Mouse (Mus musculus) hindbrain, embryonic 15.5 days (tissue): ENCODE data around the gene Grb7. TPM values are rescaled to one million over a fixed set of nuclear protein-coding genes. Genes with fewer than 3 reads are reported as not detected.

Experiments
- ATAC-seq: fragments of 200-750 bp; cut with Nextera tagmentation; 2 replicates; pipeline ENCODE4 v1.8.0; 2017; ENCODE audit warnings: low read depth, moderate number of reproducible peaks, moderate TSS enrichment; ENCODE audit not compliant: low FRiP score
- H3K27ac ChIP-seq: fragments of 300-500 bp; sonication (generic); replicated peaks from 2 replicates; pipeline ENCODE4 v1.5.1; 2015; ENCODE audit warnings: mild to moderate bottlenecking, inconsistent platforms
- H3K27me3 ChIP-seq: fragments of 300-500 bp; sonication (generic); 2 replicates; pipeline ENCODE4 v1.6.1; 2015; ENCODE audit warnings: control low read depth, inconsistent platforms
- H3K36me3 ChIP-seq: fragments of 300-500 bp; sonication (generic); 2 replicates; pipeline ENCODE4 v1.6.1; 2015; ENCODE audit warnings: control low read depth, inconsistent platforms
- H3K4me1 ChIP-seq: fragments of 300-500 bp; sonication (generic); replicated peaks from 2 replicates; pipeline ENCODE4 v1.6.1; 2015; ENCODE audit warnings: control low read depth, inconsistent platforms
- H3K4me2 ChIP-seq: fragments of 300-500 bp; sonication (generic); 2 replicates; pipeline ENCODE4 v1.6.1; 2015; ENCODE audit warnings: moderate library complexity, mild to moderate bottlenecking, inconsistent platforms
- H3K4me3 ChIP-seq: fragments of 300-500 bp; sonication (generic); 2 replicates; pipeline ENCODE4 v1.5.1; 2015; ENCODE audit warnings: mild to moderate bottlenecking, inconsistent platforms
- H3K9ac ChIP-seq: fragments of 300-500 bp; sonication (generic); 2 replicates; pipeline ENCODE4 v1.6.1; 2015; ENCODE audit warnings: inconsistent platforms
- H3K9me3 ChIP-seq: fragments of 300-500 bp; sonication (generic); 2 replicates; pipeline ENCODE4 v1.6.1; 2016; ENCODE audit warnings: control low read depth, inconsistent platforms
- WGBS: fragments of 180-500 bp; shearing (Covaris S2); methylation state at CpG from one replicate; pipeline ENCODE4 v1.1.7; 2015; 5-methylcytosine and 5-hydroxymethylcytosine counted together
- polyA plus RNA-seq: library from polyadenylated mRNA; unstranded; fragments of >200 nt; fragmentation: Nextera tagmentation; extraction: Ambion mirVana; gene quantifications from 2 replicates; pipeline ENCODE4 v1.2.1, GENCODE M21; 2015

Grb7 gene
- polyA plus RNA-seq, 1 experiment from 2014 or later: 1.3 TPM

GRCm38 (mm10) chr11:98475630-98476433, 29.6 kb downstream of the Grb7 start:
- H3K27ac ChIP-seq: no peak overlapping the region
- no peak overlapping the region for H3K9ac ChIP-seq
- no peak for ATAC-seq
- H3K36me3 ChIP-seq: no peaks in the 10 kb centered on the region
- 91% methylated on average over 9 of the region's 9 CpGs for WGBS
- no peaks in the 10 kb centered on the region for H3K27me3 ChIP-seq
- no peaks in the 10 kb centered on the region for H3K4me1 ChIP-seq
- H3K4me2 ChIP-seq: no peak overlapping the region
- no peaks in the 10 kb centered on the region for H3K9me3 ChIP-seq
- H3K4me3 ChIP-seq: no peak overlapping the region

DNA sequence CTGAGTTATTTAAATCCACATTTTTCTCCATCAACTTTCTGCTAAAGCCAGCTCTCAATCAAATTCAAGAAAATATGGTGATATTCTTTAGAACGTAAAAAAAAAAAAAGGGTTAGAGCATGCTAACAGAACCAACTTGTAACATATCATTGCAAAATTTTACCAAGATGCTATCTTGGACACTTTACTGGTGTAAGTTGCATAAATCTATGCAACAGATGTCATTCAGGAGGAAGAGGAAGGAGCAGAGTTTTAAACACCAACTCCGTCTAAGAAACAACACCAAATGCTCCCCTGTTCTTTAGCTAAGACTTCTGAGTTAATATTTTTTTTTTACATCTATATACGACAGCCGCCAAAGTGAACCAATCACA, 30.2 kb downstream of the Grb7 start:
- Histone ChIP-seq H3K4me1 (no peaks in the 10 kb centered on the region), H3K9ac (no peak overlapping the region), H3K4me3 (no peak overlapping the region), H3K27ac (no peak overlapping the region), H3K4me2 (no peak overlapping the region), H3K27me3 (no peaks in the 10 kb centered on the region), H3K36me3 (no peaks in the 10 kb centered on the region), H3K9me3 (no peaks in the 10 kb centered on the region)
- WGBS: 93% methylated on average over 4 of the region's 4 CpGs
- ATAC-seq: no peak

- no peak overlapping the region for H3K27ac ChIP-seq
- no peak overlapping the region for H3K4me2 ChIP-seq
- no peak for ATAC-seq
- no peak overlapping the region for H3K9ac ChIP-seq
- H3K36me3 ChIP-seq: no peaks in the 10 kb centered on the region
- H3K4me3 ChIP-seq: no peak overlapping the region
- no peaks in the 10 kb centered on the region for H3K27me3 ChIP-seq
- no peaks in the 10 kb centered on the region for H3K4me1 ChIP-seq
- 74% methylated on average over 14 of the region's 14 CpGs for WGBS
- no peaks in the 10 kb centered on the region for H3K9me3 ChIP-seq
These were observed 31.0 kb downstream of the Grb7 start for GRCm38 (mm10) chr11:98477011-98477701.

DNA sequence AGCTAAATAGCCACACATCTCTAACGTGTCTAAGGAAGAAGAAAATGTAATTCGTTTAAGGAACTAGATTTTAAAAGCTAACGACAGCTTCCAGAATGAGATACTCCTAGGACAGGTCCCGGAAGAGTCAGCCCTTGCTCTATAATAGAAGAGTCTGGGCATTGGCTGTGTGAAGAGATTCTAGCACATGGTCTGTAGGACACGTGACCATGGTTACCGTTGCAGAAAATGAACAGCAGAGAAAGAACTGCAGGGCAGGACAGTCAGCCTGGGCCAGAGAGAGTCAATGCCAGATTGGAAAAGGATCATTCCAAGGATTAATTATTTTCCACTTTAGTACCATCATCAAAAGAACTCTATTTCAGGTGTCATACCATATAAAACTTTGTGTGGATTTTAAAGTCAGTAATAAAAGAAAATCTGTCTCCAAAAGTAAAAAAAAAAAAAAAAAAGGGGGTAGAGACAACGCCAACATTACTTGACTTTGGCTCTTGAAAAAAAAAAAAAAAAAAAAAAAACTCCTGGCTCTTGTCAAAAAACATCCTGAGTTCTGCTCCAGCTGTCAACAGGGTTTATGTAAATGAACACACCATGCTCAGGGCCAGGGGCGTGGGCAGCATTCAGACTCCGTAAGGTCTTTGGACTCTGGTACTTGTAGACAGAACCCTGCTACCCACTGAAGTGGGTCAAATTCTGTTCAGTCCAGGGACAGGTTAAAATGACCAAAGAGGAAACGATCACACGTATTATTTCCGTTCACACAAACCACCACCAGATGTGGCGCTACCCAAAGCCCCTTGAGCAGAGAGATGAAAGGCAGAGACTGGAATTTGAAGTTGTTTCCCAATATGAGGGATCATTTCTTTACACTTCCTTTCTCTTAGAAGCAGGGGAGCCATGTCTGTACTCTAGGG, 33.1 kb downstream of the Grb7 start:
- Histone ChIP-seq H3K27ac (no peak overlapping the region), H3K36me3 (no peaks in the 10 kb centered on the region), H3K9ac (no peak overlapping the region), H3K4me3 (no peak overlapping the region), H3K27me3 (no peaks in the 10 kb centered on the region), H3K9me3 (no peaks in the 10 kb centered on the region), H3K4me1 (no peaks in the 10 kb centered on the region), H3K4me2 (no peak overlapping the region)
- ATAC-seq: no peak
- 80% methylated on average over 13 of the region's 13 CpGs for WGBS

GRCm38 (mm10) chr11:98479940-98480497, 33.8 kb downstream of the Grb7 start:
- no peaks in the 10 kb centered on the region for H3K27me3 ChIP-seq
- H3K4me2 ChIP-seq: no peak overlapping the region
- H3K36me3 ChIP-seq: no peaks in the 10 kb centered on the region
- H3K27ac ChIP-seq: no peak overlapping the region
- H3K4me3 ChIP-seq: no peak overlapping the region
- no peaks in the 10 kb centered on the region for H3K4me1 ChIP-seq
- no peak for ATAC-seq
- no peaks in the 10 kb centered on the region for H3K9me3 ChIP-seq
- H3K9ac ChIP-seq: no peak overlapping the region
- 91% methylated on average over 12 of the region's 12 CpGs for WGBS

GRCm38 (mm10) chr11:98481231-98481630, 35.0 kb downstream of the Grb7 start:
- H3K9me3 ChIP-seq: no peaks in the 10 kb centered on the region
- no peaks in the 10 kb centered on the region for H3K4me1 ChIP-seq
- H3K27ac ChIP-seq: no peak overlapping the region
- no peaks in the 10 kb centered on the region for H3K36me3 ChIP-seq
- H3K27me3 ChIP-seq: no peaks in the 10 kb centered on the region
- WGBS: 71% methylated on average over 6 of the region's 6 CpGs
- H3K4me2 ChIP-seq: no peak overlapping the region
- no peak overlapping the region for H3K9ac ChIP-seq
- no peak for ATAC-seq
- no peak overlapping the region for H3K4me3 ChIP-seq

DNA sequence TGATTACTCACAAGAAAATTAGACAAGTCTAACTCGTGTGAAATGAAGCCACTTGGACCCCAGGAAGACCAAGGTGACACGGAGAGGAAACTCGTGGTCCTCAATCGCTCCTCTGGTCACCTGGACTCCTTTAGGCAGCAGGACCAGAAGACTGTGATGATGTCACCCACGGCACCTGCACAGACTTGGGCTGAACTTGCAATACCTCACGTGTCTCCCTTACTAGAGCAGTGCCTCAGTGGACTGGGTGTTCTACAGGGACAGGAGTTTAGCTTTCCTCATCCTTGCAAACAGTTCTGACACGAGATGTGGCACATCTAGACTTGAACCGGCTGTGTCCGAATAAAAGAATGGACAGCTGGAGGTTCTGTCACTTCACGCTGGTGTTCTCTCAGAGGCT, 35.9 kb downstream of the Grb7 start:
- no peak overlapping the region for H3K4me3 ChIP-seq
- H3K4me1 ChIP-seq: no peaks in the 10 kb centered on the region
- H3K4me2 ChIP-seq: no peak overlapping the region
- no peak for ATAC-seq
- WGBS: 81% methylated on average over 10 of the region's 10 CpGs
- no peaks in the 10 kb centered on the region for H3K9me3 ChIP-seq
- H3K27me3 ChIP-seq: no peaks in the 10 kb centered on the region
- no peak overlapping the region for H3K9ac ChIP-seq
- no peaks in the 10 kb centered on the region for H3K36me3 ChIP-seq
- H3K27ac ChIP-seq: no peak overlapping the region

DNA sequence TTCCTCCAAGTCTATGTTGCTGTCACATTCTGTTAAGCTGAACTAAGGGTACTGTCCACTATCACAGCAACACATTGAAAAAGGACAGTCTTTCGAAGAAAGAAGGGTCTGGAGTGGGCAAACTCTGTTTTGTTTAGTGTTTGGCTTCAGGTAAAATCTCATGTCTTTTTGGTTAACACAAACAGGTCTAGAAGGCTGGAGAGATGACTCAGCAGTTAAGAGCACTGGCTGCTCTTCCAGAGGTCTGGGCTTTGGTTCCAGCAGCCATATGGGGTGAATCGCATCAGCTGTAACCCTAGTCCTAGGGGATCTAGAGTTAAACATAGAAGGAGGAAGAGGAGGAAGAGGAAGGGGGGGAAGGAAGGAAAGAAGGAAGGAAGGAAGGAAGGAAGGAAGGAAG, 39.6 kb downstream of the Grb7 start:
- Histone ChIP-seq H3K4me2 (no peak overlapping the region), H3K27ac (no peak overlapping the region), H3K4me3 (no peak overlapping the region), H3K27me3 (no peaks in the 10 kb centered on the region), H3K36me3 (no peaks in the 10 kb centered on the region), H3K9me3 (no peaks in the 10 kb centered on the region), H3K4me1 (peaks cover 6% of the 10 kb centered on the region; the same call in 1 of the 2 replicates), H3K9ac (no peak overlapping the region)
- no peak for ATAC-seq
- 94% methylated on average over 2 of the region's 2 CpGs for WGBS

GRCm38 (mm10) chr11:98487526-98488040, 41.4 kb downstream of the Grb7 start:
- no peak overlapping the region for H3K4me3 ChIP-seq
- H3K4me2 ChIP-seq: no peak overlapping the region
- no peaks in the 10 kb centered on the region for H3K36me3 ChIP-seq
- no peak overlapping the region for H3K9ac ChIP-seq
- H3K27ac ChIP-seq: no peak overlapping the region
- H3K27me3 ChIP-seq: no peaks in the 10 kb centered on the region
- WGBS: 75% methylated on average over 5 of the region's 5 CpGs
- peaks cover 6% of the 10 kb centered on the region; the same call in 1 of the 2 replicates for H3K4me1 ChIP-seq
- H3K9me3 ChIP-seq: no peaks in the 10 kb centered on the region
- ATAC-seq: no peak

- no peaks in the 10 kb centered on the region for H3K27me3 ChIP-seq
- H3K27ac ChIP-seq: no peak overlapping the region
- ATAC-seq: no peak
- H3K4me2 ChIP-seq: no peak overlapping the region
- no peak overlapping the region for H3K9ac ChIP-seq
- 63% methylated on average over 20 of the region's 20 CpGs for WGBS
- no peaks in the 10 kb centered on the region for H3K9me3 ChIP-seq
- H3K4me1 ChIP-seq: peaks cover 6% of the 10 kb centered on the region; the same call in 1 of the 2 replicates
- H3K36me3 ChIP-seq: no peaks in the 10 kb centered on the region
- H3K4me3 ChIP-seq: no peak overlapping the region
These were observed 42.5 kb downstream of the Grb7 start for GRCm38 (mm10) chr11:98488540-98489234.

- ATAC-seq: no peak
- Histone ChIP-seq H3K9me3 (no peaks in the 10 kb centered on the region), H3K4me3 (no peak overlapping the region), H3K27ac (no peak overlapping the region), H3K27me3 (no peaks in the 10 kb centered on the region), H3K4me2 (no peak overlapping the region), H3K36me3 (no peaks in the 10 kb centered on the region), H3K4me1 (peaks cover 6% of the 10 kb centered on the region; the same call in 1 of the 2 replicates), H3K9ac (no peak overlapping the region)
- 90% methylated on average over 7 of the region's 7 CpGs for WGBS
These were observed 45.4 kb downstream of the Grb7 start for GRCm38 (mm10) chr11:98491571-98491970.
